Mouse (Mus musculus) lung, adult 18-20 months (tissue): ENCODE measurements around the gene Cib2.
A peak's percentile ranks its signal among the peaks of the same experiment; 100 is the strongest.

Experiments
- DNase-seq, 2 experiments: peaks; one replicate each; pipeline ENCODE4 v3.0.0; 2022; ENCODE audit warnings: mixed read lengths in 2 of 2

Gene Cib2

GRCm38 (mm10) chr9:54544212-54544953 is 15.6 kb downstream of the Cib2 start:
- no peak for DNase-seq

GRCm38 (mm10) chr9:54540801-54541200 is 19.2 kb downstream of the Cib2 start:
- no peak for DNase-seq

GRCm38 (mm10) chr9:54538684-54539083 is 21.3 kb downstream of the Cib2 start, which contains the start of gene Sh2d7:
Gene Sh2d7, plus strand, starts transcription at chr9:54538984.
- no peak for DNase-seq

GRCm38 (mm10) chr9:54538244-54538643 is 21.8 kb downstream of the Cib2 start:
- no peak for DNase-seq

GRCm38 (mm10) chr9:54537480-54537879 is 22.5 kb downstream of the Cib2 start:
- DNase-seq = no peak

GRCm38 (mm10) chr9:54537030-54537429 is 23.0 kb downstream of the Cib2 start:
- no peak for DNase-seq

GRCm38 (mm10) chr9:54536236-54536635 is 23.8 kb downstream of the Cib2 start:
- no peak for DNase-seq

GRCm38 (mm10) chr9:54533975-54534374 is 26.0 kb downstream of the Cib2 start:
- no peak for DNase-seq

GRCm38 (mm10) chr9:54532926-54533325 is 27.1 kb downstream of the Cib2 start:
- no peak for DNase-seq

GRCm38 (mm10) chr9:54531421-54531820 is 28.6 kb downstream of the Cib2 start:
- no peak for DNase-seq

GRCm38 (mm10) chr9:54530836-54531235 is 29.2 kb downstream of the Cib2 start:
- DNase-seq = no peak

- no peak for DNase-seq
Measured at GRCm38 (mm10) chr9:54529950-54530349, 30.1 kb downstream of the Cib2 start.

GRCm38 (mm10) chr9:54527694-54528093 is 32.3 kb downstream of the Cib2 start:
- DNase-seq = no peak

GRCm38 (mm10) chr9:54520286-54520685 is 39.7 kb downstream of the Cib2 start:
- DNase-seq = no peak

GRCm38 (mm10) chr9:54518921-54519320 is 41.1 kb downstream of the Cib2 start:
- DNase-seq = no peak

GRCm38 (mm10) chr9:54515991-54516390 is 44.0 kb downstream of the Cib2 start:
- DNase-seq = no peak

GRCm38 (mm10) chr9:54502873-54503272 is 57.1 kb downstream of the Cib2 start:
- no peak for DNase-seq

GRCm38 (mm10) chr9:54502111-54502495 is 57.9 kb downstream of the Cib2 start:
- DNase-seq = no peak

- peak; percentile 90 to 94 for DNase-seq
Measured at GRCm38 (mm10) chr9:54501453-54502110, 58.4 kb downstream of the Cib2 start, which contains the start of gene Dmxl2. Gene Dmxl2, minus strand, starts transcription at chr9:54501626.

- DNase-seq = peak; percentile 23 to 35
Measured at GRCm38 (mm10) chr9:54500832-54501452, 59.1 kb downstream of the Cib2 start.

- DNase-seq = no peak
Measured at GRCm38 (mm10) chr9:54499791-54500190, 60.2 kb downstream of the Cib2 start.

- DNase-seq = no peak
Measured at GRCm38 (mm10) chr9:54499291-54499690, 60.7 kb downstream of the Cib2 start.
